Mouse (Mus musculus) liver, adult (tissue): Measurements from ENCODE around the gene Cdc42ep4.

Experiments
- GATA4 ChIP-seq: IDR thresholded peaks from 2 replicates; pipeline ENCODE4 v1.6.1; 2014; ENCODE audit warnings: mild to moderate bottlenecking, low read length; ENCODE audit not compliant: insufficient replicate concordance

The Cdc42ep4 gene

GRCm38 (mm10) chr11:113751484-113752084 is at the start of gene Cdc42ep4:
Gene Cdc42ep4 (minus strand): TSS chr11:113751881.
- TF ChIP-seq GATA4: no peak

- no peak for TF ChIP-seq GATA4
Observed at GRCm38 (mm10) chr11:113800026-113800425, 48.3 kb upstream of the Cdc42ep4 start.

GRCm38 (mm10) chr11:113799041-113799447 is 47.4 kb upstream of the Cdc42ep4 start:
- no peak for TF ChIP-seq GATA4

GRCm38 (mm10) chr11:113798011-113798410 is 46.3 kb upstream of the Cdc42ep4 start:
- no peak for TF ChIP-seq GATA4

GRCm38 (mm10) chr11:113797014-113797983 is 45.6 kb upstream of the Cdc42ep4 start:
- TF ChIP-seq GATA4: no peak

GRCm38 (mm10) chr11:113795846-113796245 is 44.2 kb upstream of the Cdc42ep4 start:
- TF ChIP-seq GATA4: no peak

GRCm38 (mm10) chr11:113791357-113792215 is 39.9 kb upstream of the Cdc42ep4 start:
- TF ChIP-seq GATA4: no peak

- TF ChIP-seq GATA4: no peak
Observed at GRCm38 (mm10) chr11:113789101-113789500, 37.4 kb upstream of the Cdc42ep4 start.

GRCm38 (mm10) chr11:113788183-113788789 is 36.6 kb upstream of the Cdc42ep4 start:
- TF ChIP-seq GATA4: no peak

- no peak for TF ChIP-seq GATA4
Observed at GRCm38 (mm10) chr11:113787432-113788182, 35.9 kb upstream of the Cdc42ep4 start.

GRCm38 (mm10) chr11:113787009-113787408 is 35.3 kb upstream of the Cdc42ep4 start:
- no peak for TF ChIP-seq GATA4

- TF ChIP-seq GATA4: no peak
Observed at GRCm38 (mm10) chr11:113786395-113786794, 34.7 kb upstream of the Cdc42ep4 start.

GRCm38 (mm10) chr11:113785406-113786171 is 33.9 kb upstream of the Cdc42ep4 start:
- TF ChIP-seq GATA4: no peak
